Mouse (Mus musculus) testis, adult 2 months (tissue): ENCODE results near the gene Zfp810. TPM values are rescaled to one million over a fixed set of nuclear protein-coding genes. Genes with fewer than 3 reads are reported as not detected.
"Not testable (repeated sequence)": the region's sequence is repeated elsewhere in the genome, so short reads cannot be mapped to it uniquely, and the experiment has no call there.

Source experiments
- H3K27ac ChIP-seq: fragments of 200-500 bp; 2 replicates; pipeline ENCODE4 v1.5.1; 2012; ENCODE audit warnings: low read depth, low read length; ENCODE audit not compliant: control insufficient read depth, insufficient read depth
- H3K27me3 ChIP-seq: fragments of 200-500 bp; 2 replicates; pipeline ENCODE4 v1.6.1; 2012; ENCODE audit warnings: mild to moderate bottlenecking, low read length, moderate library complexity; ENCODE audit not compliant: control insufficient read depth, insufficient read depth
- H3K36me3 ChIP-seq: fragments of 200-500 bp; 2 replicates; pipeline ENCODE4 v1.6.1; 2012; ENCODE audit warnings: mild to moderate bottlenecking, low read length; ENCODE audit not compliant: control insufficient read depth, insufficient read depth
- H3K4me1 ChIP-seq: fragments of 200-500 bp; 2 replicates; pipeline ENCODE4 v1.6.1; 2012; ENCODE audit warnings: low read length; ENCODE audit not compliant: control insufficient read depth, insufficient read depth
- H3K4me3 ChIP-seq: fragments of 200-500 bp; 2 replicates; pipeline ENCODE4 v1.5.1; 2012; ENCODE audit warnings: low read depth, mild to moderate bottlenecking, low read length, moderate library complexity, mixed read lengths; ENCODE audit not compliant: control insufficient read depth
- CTCF ChIP-seq: fragments of 200-500 bp; IDR thresholded peaks from 2 replicates; pipeline ENCODE4 v1.5.1; 2012; ENCODE audit warnings: low read depth, mild to moderate bottlenecking, inconsistent platforms, low read length, moderate library complexity; ENCODE audit not compliant: control insufficient read depth, insufficient read depth, insufficient replicate concordance
- POLR2A ChIP-seq: fragments of 200-500 bp; IDR thresholded peaks from 2 replicates; pipeline ENCODE4 v1.6.1; 2012; ENCODE audit warnings: low read depth, mild to moderate bottlenecking, inconsistent platforms, low read length, moderate library complexity; ENCODE audit not compliant: control insufficient read depth
- polyA plus RNA-seq: library from polyadenylated mRNA; depleted of rRNA; stranded (reverse); fragments of >200 nt; gene quantifications from 2 replicates; pipeline ENCODE4 v1.2.3, GENCODE M21; 2012

Zfp810 gene
- polyA plus RNA-seq, 1 experiment, result 2.6 TPM

DNA sequence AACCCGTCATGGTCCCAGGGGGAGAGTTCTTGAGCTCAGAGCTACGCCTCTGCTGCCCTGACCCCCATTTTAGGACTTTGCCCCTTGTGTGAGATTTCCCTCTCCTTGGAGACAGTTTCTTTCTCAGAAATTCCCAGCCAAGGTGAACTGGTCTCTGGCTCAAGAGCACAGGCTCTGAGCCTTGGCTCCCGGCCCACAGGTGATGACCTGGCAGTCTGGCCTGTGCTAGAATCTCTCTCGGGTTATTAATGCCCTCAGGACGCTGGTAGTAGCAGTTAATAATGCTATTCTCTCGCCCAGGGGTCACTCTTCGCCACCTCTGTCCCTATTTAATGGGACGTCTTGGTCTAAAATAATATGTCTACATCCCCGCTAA is 19.6 kb upstream of the Zfp810 start:
- H3K27me3 ChIP-seq, result no peaks in the 10 kb centered on the region
- H3K4me3 ChIP-seq, result peak overlapping the region; percentile 80
- TF ChIP-seq CTCF (no peak), POLR2A (no peak)
- H3K4me1 ChIP-seq, result peaks cover 18% of the 10 kb centered on the region
- peak overlapping the region; percentile 69 for H3K27ac ChIP-seq
- no peaks in the 10 kb centered on the region for H3K36me3 ChIP-seq

DNA sequence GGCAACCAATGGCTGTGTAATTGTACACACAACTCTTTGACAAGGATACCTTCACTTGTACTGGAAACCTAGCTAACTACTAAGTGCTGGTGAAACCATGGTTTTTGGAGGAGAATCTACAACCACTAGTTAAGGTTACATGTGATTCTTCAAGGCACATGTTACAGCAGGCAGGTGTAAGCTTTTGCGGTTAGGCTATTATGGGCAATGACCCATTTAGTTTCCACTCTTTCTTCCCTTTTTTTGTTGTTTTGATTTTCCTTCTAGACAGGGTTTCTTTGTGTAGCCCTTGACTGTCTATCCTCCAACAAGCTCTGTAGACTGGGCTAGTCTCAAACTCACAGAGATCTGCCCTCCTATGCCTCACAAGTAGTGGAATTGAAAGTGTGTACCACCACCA is 17.1 kb upstream of the Zfp810 start:
- H3K4me3 ChIP-seq, result no peak overlapping the region
- no peaks in the 10 kb centered on the region for H3K27me3 ChIP-seq
- peaks cover 18% of the 10 kb centered on the region for H3K4me1 ChIP-seq
- H3K27ac ChIP-seq, result no peak overlapping the region
- H3K36me3 ChIP-seq, result no peaks in the 10 kb centered on the region
- TF ChIP-seq POLR2A (no peak), CTCF (no peak)

DNA sequence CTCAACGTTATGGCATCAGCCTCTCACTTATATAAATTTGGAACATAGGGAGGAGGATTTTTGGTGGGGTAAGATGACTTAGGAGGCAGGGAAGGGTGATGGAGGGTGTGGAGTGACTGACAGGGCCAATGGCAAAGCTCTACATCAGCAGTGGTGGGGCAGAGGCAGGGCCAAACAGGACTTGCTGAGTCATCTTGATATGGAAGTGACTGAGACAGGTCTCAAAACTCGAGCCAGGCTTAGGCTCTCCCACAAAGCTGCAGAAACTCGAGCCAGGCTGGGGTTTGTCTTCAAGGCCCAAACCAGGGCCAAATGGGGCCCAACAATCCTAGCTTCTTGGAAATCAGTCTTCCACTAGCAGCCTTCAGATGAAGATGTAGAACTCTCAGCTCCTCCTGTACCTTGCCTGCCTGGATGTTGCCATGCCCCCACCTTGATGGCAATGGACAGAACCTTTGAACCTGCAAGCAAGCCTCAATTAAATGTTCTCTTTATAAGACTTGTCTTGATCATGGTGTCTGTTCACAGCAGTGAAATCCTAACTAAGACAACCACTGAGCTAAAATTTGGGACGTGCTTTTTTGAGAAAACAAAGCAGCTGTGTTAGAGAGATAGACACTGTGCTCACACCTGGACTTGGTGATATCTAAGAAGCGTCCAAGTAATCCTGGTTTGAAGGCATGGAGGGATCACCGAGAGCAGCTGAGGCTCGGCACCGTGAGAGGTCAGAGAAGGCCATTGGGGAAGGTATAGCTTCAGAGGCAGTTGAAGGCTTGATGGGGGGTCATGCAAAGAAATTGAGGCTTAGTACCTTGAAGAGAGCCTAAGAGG is 15.1 kb upstream of the Zfp810 start:
- TF ChIP-seq POLR2A (no peak), CTCF (no peak)
- Histone ChIP-seq H3K36me3 (no peaks in the 10 kb centered on the region), H3K4me3 (no peak overlapping the region), H3K4me1 (peaks cover 11% of the 10 kb centered on the region), H3K27ac (no peak overlapping the region), H3K27me3 (no peaks in the 10 kb centered on the region)

DNA sequence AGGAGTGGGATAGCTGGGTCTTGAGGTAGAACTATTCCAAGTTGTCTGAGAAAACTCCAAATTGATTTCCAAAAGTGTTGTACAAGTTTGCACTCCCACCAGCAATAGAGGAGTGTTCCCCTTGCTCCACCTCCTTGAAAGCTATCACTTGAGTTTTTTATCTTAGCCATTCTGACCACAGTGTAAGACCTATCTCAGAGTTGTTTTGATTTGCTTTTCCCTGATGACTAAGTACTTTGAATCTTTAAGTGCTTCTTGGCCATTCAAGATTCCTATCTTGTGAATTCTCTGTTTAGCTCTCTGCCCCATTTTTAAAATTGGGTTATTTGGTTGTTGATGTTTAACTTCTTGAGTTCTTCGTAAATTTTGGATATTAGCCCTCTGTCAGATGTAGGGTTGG is 11.7 kb upstream of the Zfp810 start:
- Histone ChIP-seq H3K27ac (no peak overlapping the region), H3K4me1 (no peaks in the 10 kb centered on the region), H3K4me3 (no peak overlapping the region), H3K27me3 (no peaks in the 10 kb centered on the region), H3K36me3 (no peaks in the 10 kb centered on the region)
- TF ChIP-seq POLR2A, result no peak
- no peak for TF ChIP-seq CTCF

DNA sequence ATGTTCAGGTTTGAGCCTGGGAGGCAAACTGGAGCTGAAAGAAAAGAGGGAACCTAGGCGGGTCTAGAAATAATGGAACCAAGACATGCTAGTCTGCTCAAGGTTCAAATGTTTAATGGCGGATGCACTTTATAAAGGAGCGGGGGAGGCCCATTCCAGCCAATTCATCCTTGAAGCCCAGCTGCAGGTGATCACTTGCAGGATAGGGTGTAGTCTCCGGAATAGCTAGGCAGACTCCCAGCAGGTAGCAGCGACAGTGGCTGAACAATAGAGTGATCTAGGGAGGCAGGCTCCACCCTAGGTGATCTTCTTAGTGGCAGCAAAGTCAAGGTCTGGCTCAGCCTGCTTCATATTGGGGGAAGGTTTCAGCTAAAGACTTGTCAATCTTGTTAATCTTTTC is 8.6 kb upstream of the Zfp810 start:
- not testable (repeated sequence) for H3K4me1 ChIP-seq, H3K27ac ChIP-seq, H3K4me3 ChIP-seq, H3K36me3 ChIP-seq, H3K27me3 ChIP-seq

DNA sequence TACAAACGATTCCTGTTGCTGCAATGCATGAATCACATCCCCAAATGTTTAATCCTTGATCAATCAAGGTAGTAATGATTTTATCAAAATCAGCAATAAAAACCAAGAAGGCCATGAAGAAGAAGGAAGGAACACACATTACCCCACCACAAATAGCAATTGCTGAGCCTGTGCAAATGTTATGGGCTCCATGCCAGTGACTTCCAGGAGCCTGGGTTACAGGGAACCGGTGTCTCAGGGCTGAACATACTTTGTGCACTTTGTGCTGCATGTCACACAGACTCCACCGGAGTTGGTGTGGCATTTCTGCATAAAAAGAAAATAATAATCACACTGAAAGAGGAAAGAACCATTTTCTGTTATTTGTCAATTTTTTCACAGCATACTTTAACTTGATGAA is 6.6 kb upstream of the Zfp810 start:
- Histone ChIP-seq H3K27ac (no peak overlapping the region), H3K4me1 (no peaks in the 10 kb centered on the region), H3K36me3 (no peaks in the 10 kb centered on the region), H3K27me3 (no peaks in the 10 kb centered on the region), H3K4me3 (no peak overlapping the region)
- TF ChIP-seq POLR2A (no peak), CTCF (no peak)

DNA sequence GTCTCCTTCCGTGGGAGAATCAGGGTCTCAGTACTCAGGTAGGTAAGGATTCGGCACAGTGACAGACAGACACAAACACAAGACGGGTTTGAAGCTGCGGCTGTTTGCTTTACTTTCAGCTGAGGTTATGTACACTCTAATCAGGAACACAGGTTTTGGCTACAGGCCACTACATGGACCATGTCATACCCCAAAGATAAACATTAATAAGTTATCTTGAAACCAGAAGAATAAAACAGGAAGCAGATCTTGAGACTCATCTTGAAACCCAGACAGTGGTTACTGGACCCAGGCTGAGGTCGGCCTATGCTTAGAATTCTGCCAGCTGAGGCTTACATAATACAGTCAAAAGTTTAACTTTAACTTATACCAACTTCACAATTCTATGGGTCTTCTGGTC is 5.8 kb upstream of the Zfp810 start:
- H3K4me3 ChIP-seq, result no peak overlapping the region
- no peaks in the 10 kb centered on the region for H3K27me3 ChIP-seq
- no peaks in the 10 kb centered on the region for H3K36me3 ChIP-seq
- H3K27ac ChIP-seq, result no peak overlapping the region
- no peaks in the 10 kb centered on the region for H3K4me1 ChIP-seq
- TF ChIP-seq POLR2A, result no peak
- TF ChIP-seq CTCF, result no peak

DNA sequence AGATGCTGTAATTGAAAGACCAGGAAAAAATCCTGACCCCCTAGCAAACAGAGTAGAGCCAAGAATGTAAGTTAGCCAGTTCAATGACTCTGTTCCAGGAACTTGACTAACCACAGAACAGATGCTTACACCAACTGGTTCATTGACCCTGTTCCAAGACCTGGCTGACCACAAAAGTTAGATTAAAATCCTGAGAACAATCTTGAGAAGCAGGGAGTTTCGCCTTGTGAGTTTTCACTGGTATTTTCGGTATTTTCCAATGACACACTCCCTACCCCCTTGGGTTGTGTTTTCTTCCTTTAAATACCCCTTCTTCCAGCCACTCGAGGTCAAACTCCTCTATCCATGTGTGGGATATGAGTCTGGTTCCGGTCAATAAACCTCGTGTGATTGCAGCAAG is 2.2 kb upstream of the Zfp810 start:
- no peak for TF ChIP-seq CTCF
- TF ChIP-seq POLR2A, result no peak
- Histone ChIP-seq H3K4me3 (no peak overlapping the region), H3K27me3 (no peaks in the 10 kb centered on the region), H3K27ac (no peak overlapping the region), H3K4me1 (peaks cover 4% of the 10 kb centered on the region), H3K36me3 (no peaks in the 10 kb centered on the region)

DNA sequence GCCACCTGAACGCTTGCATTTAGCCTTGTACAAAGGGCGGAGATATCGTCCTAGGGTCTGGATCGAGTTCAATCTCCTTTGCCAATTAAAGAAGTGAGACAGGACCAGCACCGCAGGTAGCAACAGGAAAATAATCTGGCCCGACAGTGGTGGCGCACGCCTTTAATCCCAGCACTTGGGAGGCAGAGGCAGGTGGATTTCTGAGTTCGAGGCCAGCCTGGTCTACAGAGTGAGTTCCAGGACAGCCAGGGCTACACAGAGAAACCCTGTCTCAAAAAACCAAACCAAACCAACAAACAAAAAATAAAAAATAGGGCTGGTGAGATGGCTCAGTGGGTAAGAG is 443 bp upstream of the Zfp810 start:
- H3K4me1 ChIP-seq, H3K27me3 ChIP-seq, H3K36me3 ChIP-seq: not testable (repeated sequence)
- H3K27ac ChIP-seq, result peak overlapping the region; percentile 10; the same call in 1 of the 2 replicates
- H3K4me3 ChIP-seq, result peak overlapping the region; percentile 90
